Mouse (Mus musculus): Measurements from ENCODE around the gene Cd300lf.

DNA sequence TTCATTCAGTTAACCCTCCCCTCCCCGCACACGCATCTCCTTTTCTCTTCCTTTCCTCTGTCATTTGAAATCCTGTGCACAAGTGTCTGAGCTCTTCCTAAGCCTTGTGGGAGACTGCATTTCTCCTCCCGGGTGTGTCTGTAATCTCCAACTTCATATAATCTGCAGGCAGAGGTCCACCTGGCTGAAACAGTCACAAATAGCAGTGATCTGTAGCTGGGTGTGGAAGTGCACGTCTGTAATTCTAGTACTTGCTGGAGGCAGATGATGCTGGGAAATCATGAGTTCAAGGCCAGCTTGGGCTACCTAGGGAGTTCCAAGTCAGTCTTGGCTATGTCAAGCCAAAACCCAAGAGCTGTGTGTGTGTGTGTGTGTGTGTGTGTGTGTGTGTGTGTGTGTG, 41.7 kb downstream of the Cd300lf start:
- no peak for TF ChIP-seq POLR2A (IDR thresholded peaks at IDR 0.05; ENCODE audit: low read depth, low read length)
- no peak for TF ChIP-seq CTCF (IDR thresholded peaks at IDR 0.05; ENCODE audit: extremely low read depth, insufficient read length, insufficient replicate concordance, low read depth, low read length)

All from small intestine, adult 2 months (tissue).